Mouse (Mus musculus): ENCODE data around the gene Stt3a. TPM values are rescaled to one million over a fixed set of nuclear protein-coding genes. Genes with fewer than 3 reads are reported as not detected.

Stt3a gene
- polyA plus RNA-seq, 1 experiment from 2014 or later = 104 TPM

- peak within 1 kb of the TSS; percentile 83 for H3K9ac ChIP-seq (replicated peaks; ENCODE audit: low read depth, low read length)
- ATAC-seq = peak; percentile 98
- H3K9me3 ChIP-seq (ENCODE audit: control insufficient read depth, low read length) = no peaks in the 10 kb centered on the region
- peaks cover 17% of the 10 kb centered on the region for H3K4me1 ChIP-seq (replicated peaks; ENCODE audit: control insufficient read depth, insufficient read depth, low read length)
- peak within 1 kb of the TSS; percentile 62 for H3K4me3 ChIP-seq (replicated peaks; ENCODE audit: low read length)
- WGBS = under 1% methylated on average over 56 of the region's 66 CpGs
- H3K27ac ChIP-seq (ENCODE audit: low read length) = peak within 1 kb of the TSS; percentile 13
- peaks cover 3% of the 10 kb centered on the region; the same call in 1 of the 2 replicates for H3K36me3 ChIP-seq (ENCODE audit: control insufficient read depth, insufficient read depth)
- H3K4me2 ChIP-seq (ENCODE audit: low read length) = peak within 1 kb of the TSS; percentile 82
- no peaks in the 10 kb centered on the region for H3K27me3 ChIP-seq (replicated peaks; ENCODE audit: control insufficient read depth, insufficient read depth, low read length)
Observed at GRCm38 (mm10) chr9:36796781-36797555, 29.5 kb upstream of the Stt3a start, which contains the start of gene Ei24. Gene Ei24, minus strand, starts transcription at chr9:36797393.

- 12% methylated on average over 5 of the region's 5 CpGs for WGBS
- Histone ChIP-seq H3K4me3 (replicated peaks; ENCODE audit: low read length) (peak overlapping the region; percentile 62), H3K9ac (replicated peaks; ENCODE audit: low read depth, low read length) (peak overlapping the region; percentile 83), H3K4me1 (replicated peaks; ENCODE audit: control insufficient read depth, insufficient read depth, low read length) (peaks cover 17% of the 10 kb centered on the region), H3K27ac (ENCODE audit: low read length) (no peak overlapping the region; the same call in 1 of the 2 replicates), H3K4me2 (ENCODE audit: low read length) (peak overlapping the region; percentile 82), H3K36me3 (ENCODE audit: control insufficient read depth, insufficient read depth) (peaks cover 6% of the 10 kb centered on the region; the same call in 1 of the 2 replicates), H3K9me3 (ENCODE audit: control insufficient read depth, low read length) (no peaks in the 10 kb centered on the region), H3K27me3 (replicated peaks; ENCODE audit: control insufficient read depth, insufficient read depth, low read length) (no peaks in the 10 kb centered on the region)
- ATAC-seq = no peak
Observed at GRCm38 (mm10) chr9:36796224-36796623, 28.7 kb upstream of the Stt3a start.

- no peak for ATAC-seq
- peaks cover 9% of the 10 kb centered on the region for H3K36me3 ChIP-seq (ENCODE audit: control insufficient read depth, insufficient read depth)
- 82% methylated on average over 1 of the region's 1 CpGs for WGBS
- H3K4me3 ChIP-seq (replicated peaks; ENCODE audit: low read length) = no peak overlapping the region
- no peak overlapping the region for H3K9ac ChIP-seq (replicated peaks; ENCODE audit: low read depth, low read length)
- H3K4me1 ChIP-seq (replicated peaks; ENCODE audit: control insufficient read depth, insufficient read depth, low read length) = peaks cover 17% of the 10 kb centered on the region
- H3K4me2 ChIP-seq (ENCODE audit: low read length) = peak overlapping the region; percentile 82
- no peak overlapping the region for H3K27ac ChIP-seq (ENCODE audit: low read length)
- H3K9me3 ChIP-seq (ENCODE audit: control insufficient read depth, low read length) = no peaks in the 10 kb centered on the region
- H3K27me3 ChIP-seq (replicated peaks; ENCODE audit: control insufficient read depth, insufficient read depth, low read length) = no peaks in the 10 kb centered on the region
Observed at GRCm38 (mm10) chr9:36795556-36795955, 28.1 kb upstream of the Stt3a start.

- H3K4me1 ChIP-seq (replicated peaks; ENCODE audit: control insufficient read depth, insufficient read depth, low read length) = peaks cover 17% of the 10 kb centered on the region
Observed at GRCm38 (mm10) chr9:36794487-36794886, 27.0 kb upstream of the Stt3a start.

GRCm38 (mm10) chr9:36792191-36792590 lies 24.7 kb upstream of the Stt3a start:
- H3K9ac ChIP-seq (replicated peaks; ENCODE audit: low read depth, low read length) = no peak overlapping the region
- no peak for ATAC-seq
- H3K4me2 ChIP-seq (ENCODE audit: low read length) = no peak overlapping the region
- H3K4me1 ChIP-seq (replicated peaks; ENCODE audit: control insufficient read depth, insufficient read depth, low read length) = peaks cover 17% of the 10 kb centered on the region
- no peaks in the 10 kb centered on the region for H3K27me3 ChIP-seq (replicated peaks; ENCODE audit: control insufficient read depth, insufficient read depth, low read length)
- H3K27ac ChIP-seq (ENCODE audit: low read length) = no peak overlapping the region
- WGBS = 93% methylated on average over 3 of the region's 3 CpGs
- H3K9me3 ChIP-seq (ENCODE audit: control insufficient read depth, low read length) = no peaks in the 10 kb centered on the region
- no peak overlapping the region for H3K4me3 ChIP-seq (replicated peaks; ENCODE audit: low read length)
- peaks cover 30% of the 10 kb centered on the region for H3K36me3 ChIP-seq (ENCODE audit: control insufficient read depth, insufficient read depth)

More at GRCm38 (mm10) chr9:36794487-36794886, 27.0 kb upstream of the Stt3a start:
- Histone ChIP-seq H3K9me3 (ENCODE audit: control insufficient read depth, low read length) (no peaks in the 10 kb centered on the region), H3K4me2 (ENCODE audit: low read length) (no peak overlapping the region), H3K4me3 (replicated peaks; ENCODE audit: low read length) (no peak overlapping the region), H3K9ac (replicated peaks; ENCODE audit: low read depth, low read length) (no peak overlapping the region), H3K27ac (ENCODE audit: low read length) (no peak overlapping the region), H3K36me3 (ENCODE audit: control insufficient read depth, insufficient read depth) (peaks cover 13% of the 10 kb centered on the region), H3K27me3 (replicated peaks; ENCODE audit: control insufficient read depth, insufficient read depth, low read length) (no peaks in the 10 kb centered on the region)
- WGBS = 77% methylated on average over 2 of the region's 2 CpGs
- ATAC-seq = no peak

- H3K4me2 ChIP-seq (ENCODE audit: low read length) = no peak overlapping the region
- no peaks in the 10 kb centered on the region for H3K4me1 ChIP-seq (replicated peaks; ENCODE audit: control insufficient read depth, insufficient read depth, low read length)
- H3K36me3 ChIP-seq (ENCODE audit: control insufficient read depth, insufficient read depth) = peaks cover 54% of the 10 kb centered on the region
- WGBS = 94% methylated on average over 2 of the region's 2 CpGs
- no peak for ATAC-seq
- no peak overlapping the region for H3K9ac ChIP-seq (replicated peaks; ENCODE audit: low read depth, low read length)
- no peak overlapping the region for H3K4me3 ChIP-seq (replicated peaks; ENCODE audit: low read length)
- H3K27me3 ChIP-seq (replicated peaks; ENCODE audit: control insufficient read depth, insufficient read depth, low read length) = no peaks in the 10 kb centered on the region
- H3K9me3 ChIP-seq (ENCODE audit: control insufficient read depth, low read length) = no peaks in the 10 kb centered on the region
- H3K27ac ChIP-seq (ENCODE audit: low read length) = no peak overlapping the region
Observed at GRCm38 (mm10) chr9:36783921-36784320, 16.4 kb upstream of the Stt3a start.

- H3K27me3 ChIP-seq (replicated peaks; ENCODE audit: control insufficient read depth, insufficient read depth, low read length) = no peaks in the 10 kb centered on the region
- H3K9ac ChIP-seq (replicated peaks; ENCODE audit: low read depth, low read length) = no peak overlapping the region
- WGBS = 93% methylated on average over 1 of the region's 1 CpGs
- H3K4me1 ChIP-seq (replicated peaks; ENCODE audit: control insufficient read depth, insufficient read depth, low read length) = peaks cover 16% of the 10 kb centered on the region
- ATAC-seq = no peak
- no peaks in the 10 kb centered on the region for H3K9me3 ChIP-seq (ENCODE audit: control insufficient read depth, low read length)
- H3K27ac ChIP-seq (ENCODE audit: low read length) = no peak overlapping the region
- no peak overlapping the region for H3K4me3 ChIP-seq (replicated peaks; ENCODE audit: low read length)
- H3K36me3 ChIP-seq (ENCODE audit: control insufficient read depth, insufficient read depth) = peaks cover 2% of the 10 kb centered on the region
- H3K4me2 ChIP-seq (ENCODE audit: low read length) = peak overlapping the region; percentile 80; the same call in 1 of the 2 replicates
Observed at GRCm38 (mm10) chr9:36769048-36769413, 1.6 kb upstream of the Stt3a start.

- peak overlapping the region; percentile 84 for H3K27ac ChIP-seq (ENCODE audit: low read length)
- peaks cover 4% of the 10 kb centered on the region for H3K36me3 ChIP-seq (ENCODE audit: control insufficient read depth, insufficient read depth)
- peak overlapping the region; percentile 80 for H3K4me2 ChIP-seq (ENCODE audit: low read length)
- no peaks in the 10 kb centered on the region for H3K9me3 ChIP-seq (ENCODE audit: control insufficient read depth, low read length)
- H3K4me3 ChIP-seq (replicated peaks; ENCODE audit: low read length) = peak overlapping the region; percentile 88
- peaks cover 16% of the 10 kb centered on the region for H3K4me1 ChIP-seq (replicated peaks; ENCODE audit: control insufficient read depth, insufficient read depth, low read length)
- 13% methylated on average over 25 of the region's 25 CpGs for WGBS
- peak overlapping the region; percentile 75 for H3K9ac ChIP-seq (replicated peaks; ENCODE audit: low read depth, low read length)
- H3K27me3 ChIP-seq (replicated peaks; ENCODE audit: control insufficient read depth, insufficient read depth, low read length) = no peaks in the 10 kb centered on the region
- peak; percentile 1; the same call in 1 of the 2 replicates for ATAC-seq
Observed at GRCm38 (mm10) chr9:36768156-36769047, 923 bp upstream of the Stt3a start.

- H3K4me3 ChIP-seq (replicated peaks; ENCODE audit: low read length) = no peak overlapping the region
- H3K27me3 ChIP-seq (replicated peaks; ENCODE audit: control insufficient read depth, insufficient read depth, low read length) = no peaks in the 10 kb centered on the region
- peaks cover 14% of the 10 kb centered on the region for H3K36me3 ChIP-seq (ENCODE audit: control insufficient read depth, insufficient read depth)
- H3K9ac ChIP-seq (replicated peaks; ENCODE audit: low read depth, low read length) = no peak overlapping the region
- WGBS = 93% methylated on average over 1 of the region's 1 CpGs
- peaks cover 16% of the 10 kb centered on the region for H3K4me1 ChIP-seq (replicated peaks; ENCODE audit: control insufficient read depth, insufficient read depth, low read length)
- no peaks in the 10 kb centered on the region for H3K9me3 ChIP-seq (ENCODE audit: control insufficient read depth, low read length)
- H3K4me2 ChIP-seq (ENCODE audit: low read length) = no peak overlapping the region
- no peak for ATAC-seq
- H3K27ac ChIP-seq (ENCODE audit: low read length) = no peak overlapping the region
Observed at GRCm38 (mm10) chr9:36764378-36764777, 3.1 kb downstream of the Stt3a start.

All from forebrain, embryonic 16.5 days (tissue).